Mouse (Mus musculus): Measurements from ENCODE around the gene Olfr1381.
"Not testable (repeated sequence)": the region's sequence is repeated elsewhere in the genome, so short reads cannot be mapped to it uniquely, and the experiment has no call there.

GRCm38 (mm10) chr11:49556578-49556977 lies 13.3 kb downstream of the Olfr1381 start, which contains the start of gene Olfr1380:
- TF ChIP-seq CTCF (IDR thresholded peaks at IDR 0.05; ENCODE audit: control insufficient read depth, insufficient read depth, low read length); POLR2A (IDR thresholded peaks at IDR 0.05; ENCODE audit: borderline replicate concordance, control insufficient read depth, low read depth, low read length): not testable (repeated sequence)

Measured in bone marrow, adult 2 months (tissue).